Mouse (Mus musculus) embryonic fibroblast, embryonic 13.5 days (primary cell): ENCODE results near the gene Hdac7. TPM values are rescaled to one million over a fixed set of nuclear protein-coding genes. Genes with fewer than 3 reads are reported as not detected.

Experiments
- H3K27ac ChIP-seq: 2 replicates; pipeline ENCODE4 v1.5.1; 2012; ENCODE audit warnings: low read length, control low read depth, inconsistent platforms; ENCODE audit not compliant: insufficient read depth
- H3K4me1 ChIP-seq: 2 replicates; pipeline ENCODE4 v1.6.1; 2011; ENCODE audit warnings: low read length; ENCODE audit not compliant: control insufficient read depth, insufficient read depth
- H3K4me3 ChIP-seq: 2 replicates; pipeline ENCODE4 v1.5.1; 2011; ENCODE audit warnings: mild to moderate bottlenecking, control low read depth, low read length; ENCODE audit not compliant: insufficient read depth
- CTCF ChIP-seq: IDR thresholded peaks from 2 replicates; pipeline ENCODE4 v1.5.1; 2011; ENCODE audit warnings: mild to moderate bottlenecking, control low read depth, low read length, moderate library complexity, borderline replicate concordance; ENCODE audit not compliant: insufficient read depth
- POLR2A ChIP-seq: IDR thresholded peaks from 2 replicates; pipeline ENCODE4 v1.6.1; 2011; ENCODE audit warnings: low read depth, mild to moderate bottlenecking, control low read depth, low read length, moderate library complexity
- polyA plus RNA-seq: library from polyadenylated mRNA; stranded (reverse); fragments of >200 nt; gene quantifications from 2 replicates; pipeline ENCODE4 v1.2.4, GENCODE M21; 2011; ENCODE audit warnings: low read depth; ENCODE audit not compliant: missing spikeins, insufficient read length

The Hdac7 gene
- polyA plus RNA-seq, 1 experiment: 60.1 TPM

DNA sequence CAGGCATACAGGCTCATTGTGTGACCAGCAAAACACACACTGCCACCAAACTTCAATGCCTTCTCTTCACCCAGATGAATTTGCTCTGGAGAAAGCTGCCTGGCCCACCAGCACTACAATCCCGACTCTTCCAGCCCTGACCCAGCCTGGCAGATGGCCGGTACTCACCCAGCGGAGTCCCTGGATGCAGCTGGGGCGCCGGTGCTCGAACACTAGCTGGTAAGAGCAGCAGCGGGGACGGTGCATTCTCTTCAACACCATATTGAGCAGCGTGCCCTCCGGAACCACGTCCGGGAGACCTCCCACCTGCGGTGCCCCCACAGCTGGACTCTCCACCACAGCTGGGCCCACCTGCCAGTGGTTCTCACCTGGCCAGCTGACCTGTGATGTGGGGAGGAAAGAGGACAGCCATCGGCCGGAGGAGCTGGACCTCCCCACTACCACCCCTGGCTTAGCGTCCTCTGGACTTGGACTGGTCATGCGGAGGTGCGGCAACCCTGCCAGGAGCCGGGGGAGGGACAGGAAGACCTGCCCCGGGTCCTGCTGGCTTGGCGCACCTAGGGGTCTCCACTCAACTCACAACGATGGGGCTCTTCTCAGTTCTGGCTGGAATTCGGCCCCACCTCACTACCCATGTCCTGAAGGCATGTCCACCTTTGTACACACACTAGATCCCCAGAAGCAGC is 77.6 kb downstream of the Hdac7 start:
- Histone ChIP-seq H3K4me3 (peak overlapping the region; percentile 56), H3K27ac (no peak overlapping the region), H3K4me1 (no peaks in the 10 kb centered on the region)
- no peak for TF ChIP-seq POLR2A
- TF ChIP-seq CTCF: no peak

DNA sequence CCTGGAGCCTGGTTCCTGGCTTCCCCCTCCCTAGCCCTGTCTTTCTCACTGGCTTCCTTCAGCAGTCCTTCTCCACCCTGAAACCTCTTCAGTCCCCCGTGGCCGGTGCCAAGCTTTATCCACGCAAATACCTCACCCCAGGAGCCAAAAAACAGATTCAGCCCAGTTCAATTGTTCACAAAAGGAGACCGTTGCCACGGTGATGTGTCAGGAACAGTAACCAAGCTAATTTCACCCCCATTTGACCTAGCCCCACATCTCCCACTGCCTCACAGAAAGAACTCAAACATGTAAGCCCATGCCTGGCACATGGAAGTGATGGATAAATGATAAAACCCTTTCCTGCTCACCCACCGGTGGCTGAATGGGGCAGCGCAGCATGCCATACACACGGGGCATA is 78.1 kb downstream of the Hdac7 start:
- no peaks in the 10 kb centered on the region for H3K4me1 ChIP-seq
- TF ChIP-seq CTCF: no peak
- TF ChIP-seq POLR2A: no peak
- H3K4me3 ChIP-seq: peak overlapping the region; percentile 56
- no peak overlapping the region for H3K27ac ChIP-seq

DNA sequence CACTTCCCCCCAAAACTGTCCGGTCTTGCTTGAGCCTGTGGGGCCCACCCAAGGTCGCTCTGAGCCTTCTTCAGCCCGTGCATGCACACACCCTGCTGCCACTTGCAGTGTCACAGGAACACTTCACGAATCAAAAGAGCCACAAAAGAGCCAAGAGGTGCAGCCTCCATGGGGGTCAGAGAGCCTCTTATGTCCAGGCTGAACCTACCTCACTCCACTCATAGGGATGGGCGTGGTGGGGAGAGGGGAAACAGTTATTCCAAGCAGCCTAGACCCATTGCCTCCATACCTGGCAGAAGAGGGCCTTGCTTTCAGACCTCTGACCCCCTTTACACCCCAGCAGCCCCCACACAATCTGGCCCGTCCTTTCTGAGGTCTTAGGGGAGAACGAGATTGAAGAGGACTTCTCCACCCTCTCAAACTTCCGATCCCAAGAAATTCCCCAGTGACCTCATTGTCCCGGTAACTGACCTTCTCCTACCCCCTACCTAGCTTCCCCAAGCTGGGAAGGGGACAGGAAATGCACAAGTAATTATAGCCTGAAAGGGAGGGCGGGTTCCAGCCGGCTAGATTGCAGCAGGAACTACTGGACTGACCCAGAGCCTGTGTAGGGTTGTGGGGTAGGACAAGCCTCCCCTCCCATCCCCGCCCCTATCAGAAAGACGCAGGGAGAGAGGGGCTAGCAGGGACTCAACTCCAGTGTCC is 79.1 kb downstream of the Hdac7 start:
- no peaks in the 10 kb centered on the region for H3K4me1 ChIP-seq
- no peak overlapping the region for H3K4me3 ChIP-seq
- TF ChIP-seq POLR2A: no peak
- H3K27ac ChIP-seq: no peak overlapping the region

DNA sequence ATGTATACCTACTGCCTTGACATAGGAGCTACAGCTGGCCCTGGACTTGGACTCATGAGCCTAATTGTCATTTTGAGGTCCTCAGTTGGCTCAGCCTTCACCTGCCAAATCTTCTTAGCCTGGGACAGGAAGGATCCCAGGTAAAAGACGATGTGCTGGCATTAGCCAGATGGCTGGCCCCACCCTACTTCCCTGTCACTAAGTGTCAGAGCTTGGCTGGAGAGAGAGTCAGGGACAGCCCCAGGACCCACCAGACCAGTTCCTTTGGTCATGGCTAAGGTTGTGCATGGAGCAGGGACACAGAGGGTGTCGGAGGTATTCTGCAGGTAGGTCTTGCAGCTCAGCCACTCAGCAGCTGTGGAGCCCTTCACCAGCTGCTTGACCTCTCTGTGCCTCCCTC is 79.8 kb downstream of the Hdac7 start:
- Histone ChIP-seq H3K4me1 (no peaks in the 10 kb centered on the region), H3K4me3 (no peak overlapping the region), H3K27ac (no peak overlapping the region)
- TF ChIP-seq CTCF (no peak), POLR2A (no peak)

DNA sequence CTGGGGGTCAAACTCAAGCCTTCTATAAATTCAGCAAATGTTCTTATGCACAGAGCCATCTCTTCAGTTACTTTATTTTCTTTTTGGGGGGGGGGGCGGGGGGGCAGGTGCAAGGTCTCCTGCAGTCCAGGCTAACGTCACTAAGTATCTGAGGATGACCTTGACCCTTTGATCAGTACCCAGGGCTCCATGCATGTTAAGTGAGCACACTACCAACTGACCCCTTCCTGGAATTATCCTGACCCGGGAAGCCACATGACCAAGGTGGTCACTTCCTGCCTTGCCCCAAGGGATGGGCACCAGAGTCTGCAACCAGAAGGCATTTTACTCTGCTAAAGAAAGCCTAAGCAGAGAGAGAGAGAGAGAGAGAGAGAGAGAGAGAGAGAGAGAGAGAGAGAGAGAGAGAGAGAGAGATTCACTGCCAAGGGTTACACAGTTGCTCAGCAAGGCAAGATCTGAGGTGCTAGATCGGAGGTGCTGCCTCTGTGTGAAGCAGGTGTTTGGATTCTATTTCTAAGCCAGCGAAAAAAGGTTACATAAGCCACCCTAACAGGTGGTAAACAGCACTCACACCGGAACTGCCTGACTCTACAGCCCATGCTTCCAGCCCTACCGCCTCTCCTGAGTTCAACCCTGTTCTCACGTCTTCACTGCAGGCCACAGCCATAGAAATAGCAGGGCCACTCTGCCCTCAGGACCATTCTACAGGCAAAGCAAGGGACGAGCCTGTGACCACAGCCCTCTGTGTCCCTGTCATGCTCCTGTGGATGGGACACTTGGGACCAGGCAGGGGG is 80.8 kb downstream of the Hdac7 start:
- Histone ChIP-seq H3K4me3 (no peak overlapping the region), H3K27ac (no peak overlapping the region), H3K4me1 (no peaks in the 10 kb centered on the region)
- TF ChIP-seq POLR2A: no peak
- no peak for TF ChIP-seq CTCF

DNA sequence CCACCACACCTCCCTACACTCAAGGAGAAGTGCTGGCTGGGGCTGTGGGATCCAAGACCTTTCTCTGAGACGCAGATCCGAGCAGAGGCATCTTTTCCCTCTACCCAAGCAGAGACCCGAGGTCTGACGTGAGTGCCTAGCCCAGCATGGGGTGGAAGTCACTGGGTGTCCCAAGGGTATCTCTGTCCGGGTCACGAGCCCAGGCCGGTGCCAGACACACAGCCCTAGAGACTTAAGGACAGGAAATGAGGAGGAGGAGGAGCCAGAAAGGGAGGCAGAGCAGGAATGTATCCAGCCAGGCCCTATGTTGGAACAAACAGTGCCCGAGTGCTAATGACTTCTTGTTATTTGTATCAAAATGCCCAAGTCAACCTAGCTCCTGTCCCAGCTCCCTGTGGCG is 81.6 kb downstream of the Hdac7 start:
- Histone ChIP-seq H3K27ac (no peak overlapping the region), H3K4me3 (no peak overlapping the region), H3K4me1 (no peaks in the 10 kb centered on the region)
- TF ChIP-seq CTCF (no peak), POLR2A (no peak)

DNA sequence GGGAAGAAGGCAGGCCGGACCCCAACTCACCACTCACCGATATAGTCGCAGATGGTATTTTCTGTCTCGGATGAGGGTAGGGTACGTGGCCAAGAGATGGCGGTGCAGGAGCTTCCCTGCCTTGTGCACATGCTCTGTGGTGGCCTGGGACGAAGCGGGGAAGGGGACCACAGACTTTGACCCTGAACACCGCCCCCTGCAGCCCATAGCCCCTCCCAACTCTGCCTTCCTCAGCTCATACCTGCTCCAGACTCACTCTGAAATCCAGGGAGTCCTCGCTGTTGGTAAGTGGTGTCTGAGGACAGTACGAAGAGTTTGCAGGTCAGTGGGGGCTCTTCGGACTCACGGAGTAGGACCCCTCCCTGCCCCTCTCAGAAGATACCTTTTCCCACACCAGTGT is 82.9 kb downstream of the Hdac7 start:
- no peak overlapping the region for H3K27ac ChIP-seq
- TF ChIP-seq CTCF: no peak
- H3K4me1 ChIP-seq: no peaks in the 10 kb centered on the region
- no peak overlapping the region for H3K4me3 ChIP-seq

DNA sequence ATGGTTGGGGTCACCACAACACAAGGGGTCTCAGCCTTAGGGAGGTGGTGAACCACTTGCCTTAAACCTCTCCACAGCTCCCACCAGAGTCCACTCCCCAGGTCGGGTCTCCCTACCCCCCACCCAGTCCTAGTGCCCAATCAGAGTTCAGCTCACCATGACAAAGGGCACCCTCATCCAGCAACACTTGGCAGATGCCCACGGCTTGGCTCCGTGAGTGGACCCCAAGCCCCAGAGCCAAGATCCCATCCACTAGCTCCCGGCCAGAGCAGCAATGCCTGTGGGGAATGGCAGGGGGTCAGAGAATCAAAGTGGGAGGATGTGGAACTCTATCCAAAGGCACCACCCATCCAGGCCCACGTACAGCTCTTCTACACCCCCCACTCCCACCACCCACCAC is 83.3 kb downstream of the Hdac7 start:
- Histone ChIP-seq H3K4me3 (no peak overlapping the region), H3K27ac (no peak overlapping the region), H3K4me1 (no peaks in the 10 kb centered on the region)
- TF ChIP-seq POLR2A: no peak
- TF ChIP-seq CTCF: no peak

DNA sequence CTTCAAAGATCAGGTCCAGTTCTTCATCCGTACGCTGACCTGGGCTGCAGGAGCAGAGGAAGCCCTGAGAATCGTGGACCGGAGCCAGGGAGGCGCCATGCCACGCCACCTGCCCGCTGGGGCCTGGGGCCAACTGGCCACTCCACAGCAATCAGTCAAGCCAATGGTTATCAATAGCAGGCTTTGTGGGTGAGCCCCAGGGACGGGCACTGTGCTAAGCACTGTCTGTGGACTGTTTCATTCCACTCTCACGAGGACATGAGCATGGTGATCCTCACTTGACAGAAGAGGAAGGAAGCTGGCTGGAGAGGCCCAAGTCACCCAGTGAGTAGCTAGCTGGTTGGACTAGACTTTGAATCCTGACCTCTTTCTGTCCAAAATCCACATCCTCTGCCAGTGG is 84.3 kb downstream of the Hdac7 start:
- TF ChIP-seq POLR2A (no peak), CTCF (no peak)
- H3K4me3 ChIP-seq: no peak overlapping the region
- peaks cover 4% of the 10 kb centered on the region for H3K4me1 ChIP-seq
- no peak overlapping the region for H3K27ac ChIP-seq

DNA sequence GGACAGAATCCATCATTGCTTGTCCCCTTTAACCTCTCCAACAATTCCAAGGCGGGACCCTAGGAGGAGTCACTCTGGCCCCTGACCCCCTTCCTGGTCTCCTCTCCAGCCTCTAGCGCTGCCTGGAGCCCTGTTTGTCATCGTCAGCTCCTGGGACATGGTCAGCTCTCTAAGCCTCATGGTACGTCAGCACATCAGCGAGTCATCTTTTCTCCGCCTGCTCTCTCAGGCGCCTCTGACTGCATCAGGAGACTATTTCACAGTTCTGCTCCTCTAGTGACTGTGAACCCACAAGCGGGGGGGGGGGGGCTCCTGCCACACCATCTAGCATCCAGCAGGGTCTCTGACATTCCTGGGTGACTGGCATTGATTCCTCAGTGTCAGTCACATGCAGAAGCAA is 88.9 kb downstream of the Hdac7 start:
- H3K4me3 ChIP-seq: no peak overlapping the region
- TF ChIP-seq CTCF (no peak), POLR2A (no peak)
- no peak overlapping the region; the same call in 1 of the 2 replicates for H3K27ac ChIP-seq
- peaks cover 8% of the 10 kb centered on the region for H3K4me1 ChIP-seq
